Mouse (Mus musculus) hindbrain, embryonic 12.5 days (tissue): ENCODE measurements at regions not wholly inside any gene's neighbourhood (a gene's known extent, or its start where the extent isn't known, plus 50 kb on each side); places are given as distances from the start of the nearest gene placed in this dataset.
A peak's percentile ranks its signal among the peaks of the same experiment; 100 is the strongest.

Experiments used
- ATAC-seq: fragments of 200-750 bp; cut with Nextera tagmentation; 2 replicates; pipeline ENCODE4 v1.8.0; 2017; ENCODE audit warnings: moderate TSS enrichment; ENCODE audit not compliant: low FRiP score
- H3K27ac ChIP-seq: fragments of 300-500 bp; sonication (generic); 2 replicates; pipeline ENCODE4 v1.5.1; 2016; ENCODE audit warnings: mild to moderate bottlenecking
- H3K27me3 ChIP-seq: fragments of 300-500 bp; sonication (generic); 2 replicates; pipeline ENCODE4 v1.6.1; 2016; ENCODE audit warnings: mild to moderate bottlenecking
- H3K36me3 ChIP-seq: fragments of 300-500 bp; sonication (generic); 2 replicates; pipeline ENCODE4 v1.6.1; 2016; ENCODE audit warnings: mild to moderate bottlenecking
- H3K4me1 ChIP-seq: fragments of 300-500 bp; sonication (generic); 2 replicates; pipeline ENCODE4 v1.6.1; 2016
- H3K4me2 ChIP-seq: fragments of 300-500 bp; sonication (generic); replicated peaks from 2 replicates; pipeline ENCODE4 v1.6.1; 2016; ENCODE audit warnings: mild to moderate bottlenecking
- H3K4me3 ChIP-seq: fragments of 300-500 bp; sonication (generic); 2 replicates; pipeline ENCODE4 v1.5.1; 2016; ENCODE audit warnings: mild to moderate bottlenecking
- H3K9ac ChIP-seq: fragments of 300-500 bp; sonication (generic); 2 replicates; pipeline ENCODE4 v1.6.1; 2016; ENCODE audit warnings: mild to moderate bottlenecking, moderate library complexity
- H3K9me3 ChIP-seq: fragments of 300-500 bp; sonication (generic); replicated peaks from 2 replicates; pipeline ENCODE4 v1.6.1; 2016; ENCODE audit warnings: mild to moderate bottlenecking
- WGBS: fragments of 180-500 bp; shearing (Covaris S2); methylation state at CpG from one replicate; pipeline ENCODE4 v1.1.7; 2016; 5-methylcytosine and 5-hydroxymethylcytosine counted together

GRCm38 (mm10) chr4:152784972-152785371 is 307.3 kb upstream of the Kcnab2 start:
- 60% methylated on average over 2 of the region's 2 CpGs for WGBS
- no peak for ATAC-seq
- no peak overlapping the region for H3K4me2 ChIP-seq
- H3K4me1 ChIP-seq, result 0 out of 2 replicates have a peak, but pooled peaks cover 5% of the 10 kb centered on the region
- no peaks in the 10 kb centered on the region for H3K9me3 ChIP-seq
- no peak overlapping the region for H3K27ac ChIP-seq
- H3K36me3 ChIP-seq, result no peaks in the 10 kb centered on the region
- no peaks in the 10 kb centered on the region for H3K27me3 ChIP-seq
- H3K9ac ChIP-seq, result no peak overlapping the region
- no peak overlapping the region for H3K4me3 ChIP-seq

- no peak overlapping the region for H3K4me2 ChIP-seq
- H3K4me1 ChIP-seq, result no peaks in the 10 kb centered on the region
- H3K27me3 ChIP-seq, result no peaks in the 10 kb centered on the region
- H3K4me3 ChIP-seq, result no peak overlapping the region
- no peaks in the 10 kb centered on the region for H3K36me3 ChIP-seq
- WGBS, result 86% methylated on average over 17 of the region's 17 CpGs
- no peak for ATAC-seq
- no peak overlapping the region for H3K9ac ChIP-seq
- H3K9me3 ChIP-seq, result no peaks in the 10 kb centered on the region
- no peak overlapping the region for H3K27ac ChIP-seq
These were observed 301.9 kb upstream of the Kcnab2 start for GRCm38 (mm10) chr4:152779526-152779925.

GRCm38 (mm10) chr4:152775801-152776200 is 298.1 kb upstream of the Kcnab2 start:
- no peaks in the 10 kb centered on the region for H3K4me1 ChIP-seq
- WGBS, result 78% methylated on average over 6 of the region's 6 CpGs
- no peak overlapping the region for H3K27ac ChIP-seq
- H3K27me3 ChIP-seq, result no peaks in the 10 kb centered on the region
- no peak for ATAC-seq
- H3K9ac ChIP-seq, result no peak overlapping the region
- no peak overlapping the region for H3K4me2 ChIP-seq
- H3K9me3 ChIP-seq, result no peaks in the 10 kb centered on the region
- no peaks in the 10 kb centered on the region for H3K36me3 ChIP-seq
- no peak overlapping the region for H3K4me3 ChIP-seq

GRCm38 (mm10) chr4:152771386-152771785 is 293.7 kb upstream of the Kcnab2 start:
- Histone ChIP-seq H3K4me1 (no peaks in the 10 kb centered on the region), H3K27ac (no peak overlapping the region), H3K4me3 (no peak overlapping the region), H3K36me3 (no peaks in the 10 kb centered on the region), H3K27me3 (no peaks in the 10 kb centered on the region), H3K4me2 (no peak overlapping the region), H3K9ac (no peak overlapping the region), H3K9me3 (peaks cover 5% of the 10 kb centered on the region)
- no peak for ATAC-seq
- 85% methylated on average over 7 of the region's 7 CpGs for WGBS

- Histone ChIP-seq H3K9me3 (peaks cover 5% of the 10 kb centered on the region), H3K9ac (no peak overlapping the region), H3K4me3 (no peak overlapping the region), H3K4me2 (no peak overlapping the region), H3K27ac (no peak overlapping the region), H3K36me3 (no peaks in the 10 kb centered on the region), H3K4me1 (no peaks in the 10 kb centered on the region), H3K27me3 (no peaks in the 10 kb centered on the region)
- 88% methylated on average over 5 of the region's 5 CpGs for WGBS
- no peak for ATAC-seq
These were observed 289.7 kb upstream of the Kcnab2 start for GRCm38 (mm10) chr4:152767372-152767771.

GRCm38 (mm10) chr4:152763116-152763515 is 285.4 kb upstream of the Kcnab2 start:
- Histone ChIP-seq H3K4me1 (no peaks in the 10 kb centered on the region), H3K36me3 (no peaks in the 10 kb centered on the region), H3K9ac (no peak overlapping the region), H3K4me2 (no peak overlapping the region), H3K4me3 (no peak overlapping the region), H3K27ac (no peak overlapping the region), H3K27me3 (no peaks in the 10 kb centered on the region), H3K9me3 (peaks cover 5% of the 10 kb centered on the region)
- ATAC-seq, result no peak
- 53% methylated on average over 6 of the region's 6 CpGs for WGBS

GRCm38 (mm10) chr4:152762576-152762975 is 284.9 kb upstream of the Kcnab2 start:
- 87% methylated on average over 4 of the region's 4 CpGs for WGBS
- H3K4me2 ChIP-seq, result no peak overlapping the region

GRCm38 (mm10) chr4:152757191-152757590 is 279.5 kb upstream of the Kcnab2 start:
- Histone ChIP-seq H3K9me3 (0 out of 2 replicates have a peak, but pooled peaks cover 3% of the 10 kb centered on the region), H3K36me3 (no peaks in the 10 kb centered on the region), H3K4me3 (no peak overlapping the region), H3K27me3 (no peaks in the 10 kb centered on the region), H3K4me2 (no peak overlapping the region), H3K27ac (no peak overlapping the region), H3K4me1 (no peaks in the 10 kb centered on the region), H3K9ac (no peak overlapping the region)
- WGBS, result 91% methylated on average over 5 of the region's 5 CpGs
- no peak for ATAC-seq

More at GRCm38 (mm10) chr4:152762576-152762975, 284.9 kb upstream of the Kcnab2 start:
- H3K9me3 ChIP-seq, result peaks cover 5% of the 10 kb centered on the region
- H3K36me3 ChIP-seq, result no peaks in the 10 kb centered on the region
- no peak for ATAC-seq
- no peak overlapping the region for H3K27ac ChIP-seq
- no peak overlapping the region for H3K9ac ChIP-seq
- no peak overlapping the region for H3K4me3 ChIP-seq
- H3K27me3 ChIP-seq, result no peaks in the 10 kb centered on the region
- no peaks in the 10 kb centered on the region for H3K4me1 ChIP-seq

- Histone ChIP-seq H3K9ac (no peak overlapping the region), H3K4me3 (no peak overlapping the region), H3K9me3 (0 out of 2 replicates have a peak, but pooled peaks cover 6% of the 10 kb centered on the region), H3K27ac (0 out of 2 replicates have a peak overlapping the region, but pooled peaks have one; percentile 13), H3K36me3 (no peaks in the 10 kb centered on the region), H3K4me1 (no peaks in the 10 kb centered on the region), H3K4me2 (no peak overlapping the region), H3K27me3 (no peaks in the 10 kb centered on the region)
- 67% methylated on average over 10 of the region's 10 CpGs for WGBS
- no peak for ATAC-seq
These were observed 278.9 kb upstream of the Kcnab2 start for GRCm38 (mm10) chr4:152756535-152756934.

GRCm38 (mm10) chr4:152755756-152756155 is 278.1 kb upstream of the Kcnab2 start:
- H3K4me2 ChIP-seq, result no peak overlapping the region
- no peak overlapping the region for H3K4me3 ChIP-seq
- H3K36me3 ChIP-seq, result no peaks in the 10 kb centered on the region
- no peaks in the 10 kb centered on the region for H3K4me1 ChIP-seq
- WGBS, result 91% methylated on average over 8 of the region's 8 CpGs
- no peak for ATAC-seq
- no peak overlapping the region for H3K9ac ChIP-seq
- H3K9me3 ChIP-seq, result 0 out of 2 replicates have a peak, but pooled peaks cover 6% of the 10 kb centered on the region
- no peaks in the 10 kb centered on the region for H3K27me3 ChIP-seq
- no peak overlapping the region for H3K27ac ChIP-seq

- Histone ChIP-seq H3K9ac (no peak overlapping the region), H3K27me3 (peaks cover 4% of the 10 kb centered on the region; the same call in 1 of the 2 replicates), H3K36me3 (no peaks in the 10 kb centered on the region), H3K4me2 (no peak overlapping the region), H3K27ac (no peak overlapping the region), H3K9me3 (no peaks in the 10 kb centered on the region), H3K4me1 (peaks cover 14% of the 10 kb centered on the region), H3K4me3 (no peak overlapping the region)
- no peak for ATAC-seq
- 34% methylated on average over 11 of the region's 11 CpGs for WGBS
These were observed 266.7 kb upstream of the Kcnab2 start for GRCm38 (mm10) chr4:152744366-152744765.

GRCm38 (mm10) chr4:152733017-152733416 is 255.3 kb upstream of the Kcnab2 start:
- H3K9ac ChIP-seq, result no peak overlapping the region
- no peak overlapping the region for H3K4me2 ChIP-seq
- H3K4me1 ChIP-seq, result peaks cover 8% of the 10 kb centered on the region; the same call in 1 of the 2 replicates
- H3K27ac ChIP-seq, result no peak overlapping the region
- no peaks in the 10 kb centered on the region for H3K27me3 ChIP-seq
- ATAC-seq, result no peak
- H3K36me3 ChIP-seq, result no peaks in the 10 kb centered on the region
- WGBS, result 88% methylated on average over 2 of the region's 2 CpGs
- H3K4me3 ChIP-seq, result no peak overlapping the region
- H3K9me3 ChIP-seq, result no peaks in the 10 kb centered on the region

- 0 out of 2 replicates have a peak, but pooled peaks have one; percentile 56 for ATAC-seq
- no peak overlapping the region for H3K4me3 ChIP-seq
- no peak overlapping the region for H3K9ac ChIP-seq
- no peak overlapping the region for H3K27ac ChIP-seq
- no peaks in the 10 kb centered on the region for H3K36me3 ChIP-seq
- no peaks in the 10 kb centered on the region for H3K9me3 ChIP-seq
- H3K4me1 ChIP-seq, result peaks cover 7% of the 10 kb centered on the region; the same call in 1 of the 2 replicates
- WGBS, result 68% methylated on average over 10 of the region's 10 CpGs
- no peaks in the 10 kb centered on the region for H3K27me3 ChIP-seq
- no peak overlapping the region for H3K4me2 ChIP-seq
These were observed 254.3 kb upstream of the Kcnab2 start for GRCm38 (mm10) chr4:152731988-152732387.
